Mouse (Mus musculus) limb, embryonic 12.5 days (tissue): ENCODE results near the gene 2900026A02Rik. TPM values are rescaled to one million over a fixed set of nuclear protein-coding genes. Genes with fewer than 3 reads are reported as not detected.
"Not testable (repeated sequence)": the region's sequence is repeated elsewhere in the genome, so short reads cannot be mapped to it uniquely, and the experiment has no call there.

Experiments
- ATAC-seq: fragments of 200-750 bp; cut with Nextera tagmentation; 2 replicates; pipeline ENCODE4 v1.8.0; 2017; ENCODE audit warnings: low read depth, moderate TSS enrichment; ENCODE audit not compliant: insufficient number of reproducible peaks, insufficient read depth, low FRiP score, low TSS enrichment
- H3K27ac ChIP-seq: fragments of 300-500 bp; sonication (generic); 2 replicates; pipeline ENCODE4 v1.5.1; 2016; ENCODE audit warnings: mild to moderate bottlenecking, moderate library complexity
- H3K27me3 ChIP-seq: fragments of 300-500 bp; sonication (generic); 2 replicates; pipeline ENCODE4 v1.6.1; 2016; ENCODE audit warnings: mild to moderate bottlenecking, moderate library complexity
- H3K36me3 ChIP-seq: fragments of 300-500 bp; sonication (generic); 2 replicates; pipeline ENCODE4 v1.6.1; 2016; ENCODE audit warnings: mild to moderate bottlenecking, moderate library complexity
- H3K4me1 ChIP-seq: fragments of 300-500 bp; sonication (generic); replicated peaks from 2 replicates; pipeline ENCODE4 v1.6.1; 2016
- H3K4me2 ChIP-seq: fragments of 300-500 bp; sonication (generic); 2 replicates; pipeline ENCODE4 v1.6.1; 2016; ENCODE audit warnings: mild to moderate bottlenecking, moderate library complexity
- H3K4me3 ChIP-seq: fragments of 300-500 bp; sonication (generic); replicated peaks from 2 replicates; pipeline ENCODE4 v1.5.1; 2016; ENCODE audit warnings: mild to moderate bottlenecking
- H3K9ac ChIP-seq: fragments of 300-500 bp; sonication (generic); replicated peaks from 2 replicates; pipeline ENCODE4 v1.6.1; 2016; ENCODE audit warnings: mild to moderate bottlenecking, moderate library complexity
- H3K9me3 ChIP-seq: fragments of 300-500 bp; sonication (generic); 2 replicates; pipeline ENCODE4 v1.6.1; 2016; ENCODE audit warnings: mild to moderate bottlenecking, moderate library complexity
- WGBS: fragments of 180-500 bp; shearing (Covaris S2); methylation state at CpG from one replicate; pipeline ENCODE4 v1.1.7; 2016; 5-methylcytosine and 5-hydroxymethylcytosine counted together
- polyA plus RNA-seq: library from polyadenylated mRNA; unstranded; fragments of >200 nt; fragmentation: Nextera tagmentation; extraction: Ambion mirVana; gene quantifications from 2 replicates; pipeline ENCODE4 v1.2.1, GENCODE M21; 2016

The 2900026A02Rik gene
- polyA plus RNA-seq, 1 experiment from 2014 or later: 3.2 TPM

DNA sequence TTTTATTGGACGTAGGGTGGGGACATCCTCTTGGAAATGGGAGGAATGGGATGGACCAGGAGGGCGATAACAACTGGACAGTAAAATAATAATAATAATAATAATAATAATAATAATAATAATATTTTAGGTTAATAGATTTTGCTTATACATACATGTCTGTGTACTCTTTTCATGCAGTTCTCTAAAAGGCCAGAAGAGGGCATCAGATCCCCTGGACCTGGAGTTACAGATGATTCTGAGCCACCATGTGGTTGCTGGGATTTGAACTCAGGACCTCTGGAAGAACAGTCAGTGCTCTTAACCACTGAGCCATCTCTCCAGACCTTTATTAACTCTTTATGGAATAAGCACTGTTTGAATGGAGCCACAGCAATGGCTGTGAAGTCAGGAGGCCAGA is 111.4 kb downstream of the 2900026A02Rik start:
- H3K4me2 ChIP-seq, H3K4me3 ChIP-seq, ATAC-seq, H3K9ac ChIP-seq, H3K27ac ChIP-seq, H3K36me3 ChIP-seq, H3K27me3 ChIP-seq, H3K9me3 ChIP-seq: not testable (repeated sequence)
- peaks cover 50% of the 10 kb centered on the region for H3K4me1 ChIP-seq
- 90% methylated on average over 2 of the region's 2 CpGs for WGBS

DNA sequence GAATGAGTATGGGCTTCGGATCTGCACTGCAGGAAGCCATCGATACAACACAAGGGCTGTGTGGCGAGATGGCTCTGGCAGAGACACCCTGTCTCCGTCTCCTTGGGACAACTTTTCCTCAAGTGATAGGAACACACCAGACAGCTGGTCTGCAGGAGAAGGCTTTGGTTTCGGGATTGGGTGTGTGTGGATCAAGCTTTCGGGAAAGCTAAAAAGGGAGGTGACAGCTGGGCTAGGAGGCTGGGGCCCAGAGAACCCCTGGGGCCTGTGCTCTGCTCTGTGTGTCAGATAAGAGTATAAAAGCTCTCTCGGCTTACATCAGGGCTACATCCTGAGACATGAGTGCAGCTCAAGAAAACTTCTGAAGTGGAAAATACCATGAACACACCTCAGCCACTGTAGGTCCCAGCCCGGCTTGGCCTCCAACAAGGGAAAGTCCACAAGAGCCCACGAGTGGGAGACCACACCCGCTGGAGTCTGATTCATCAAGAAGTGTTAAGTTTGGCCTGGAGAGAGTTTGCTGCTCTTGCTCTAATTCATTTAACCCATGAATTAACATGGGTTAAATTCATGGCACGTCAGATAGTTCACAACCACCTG is 112.8 kb downstream of the 2900026A02Rik start:
- 78% methylated on average over 11 of the region's 11 CpGs for WGBS
- H3K4me2 ChIP-seq: no peak overlapping the region

DNA sequence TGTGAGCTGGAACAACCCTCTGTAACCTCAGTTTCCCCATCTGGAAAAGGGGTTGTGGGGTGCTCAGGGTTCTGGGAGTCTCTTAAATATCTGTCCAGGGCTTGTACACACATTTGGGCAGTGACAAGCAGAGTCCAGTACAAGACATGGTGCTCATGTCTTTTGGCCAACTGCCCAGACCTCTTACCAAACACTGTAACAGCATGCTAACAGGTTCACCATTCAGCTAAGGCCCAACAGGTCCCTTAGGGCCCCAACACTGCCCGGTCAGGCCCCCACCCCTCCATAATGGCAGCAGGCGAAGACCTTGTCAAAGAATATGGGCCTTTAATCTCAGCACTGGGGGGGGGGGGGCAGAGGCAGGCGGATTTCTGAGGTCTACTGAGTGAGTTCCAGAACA is 113.3 kb downstream of the 2900026A02Rik start:
- Histone ChIP-seq H3K4me1 (peaks cover 32% of the 10 kb centered on the region), H3K9ac (no peak overlapping the region), H3K4me3 (no peak overlapping the region), H3K27me3 (no peaks in the 10 kb centered on the region), H3K27ac (peak overlapping the region; percentile 41; the same call in 1 of the 2 replicates), H3K36me3 (no peaks in the 10 kb centered on the region), H3K9me3 (no peaks in the 10 kb centered on the region), H3K4me2 (no peak overlapping the region)
- no peak for ATAC-seq
- WGBS: 70% methylated on average over 3 of the region's 3 CpGs

More for the DNA sequence above, 112.8 kb downstream of the 2900026A02Rik start:
- H3K4me3 ChIP-seq: no peak overlapping the region
- H3K4me1 ChIP-seq: peaks cover 37% of the 10 kb centered on the region
- H3K9ac ChIP-seq: no peak overlapping the region
- ATAC-seq: no peak
- H3K9me3 ChIP-seq: no peaks in the 10 kb centered on the region
- no peaks in the 10 kb centered on the region for H3K36me3 ChIP-seq
- H3K27ac ChIP-seq: peak overlapping the region; percentile 41
- no peaks in the 10 kb centered on the region for H3K27me3 ChIP-seq

GRCm38 (mm10) chr5:113106594-113106993 is 114.4 kb downstream of the 2900026A02Rik start:
- Histone ChIP-seq H3K27me3 (no peaks in the 10 kb centered on the region), H3K9ac (no peak overlapping the region), H3K36me3 (no peaks in the 10 kb centered on the region), H3K4me1 (peaks cover 26% of the 10 kb centered on the region), H3K27ac (no peak overlapping the region), H3K4me3 (no peak overlapping the region), H3K9me3 (no peaks in the 10 kb centered on the region), H3K4me2 (no peak overlapping the region)
- WGBS: 56% methylated on average over 7 of the region's 7 CpGs
- no peak for ATAC-seq

- H3K9ac ChIP-seq: no peak overlapping the region
- WGBS: 84% methylated on average over 4 of the region's 4 CpGs
- peaks cover 16% of the 10 kb centered on the region; the same call in 1 of the 2 replicates for H3K4me1 ChIP-seq
- no peak overlapping the region for H3K4me3 ChIP-seq
- H3K27me3 ChIP-seq: no peaks in the 10 kb centered on the region
- H3K4me2 ChIP-seq: no peak overlapping the region
- H3K9me3 ChIP-seq: no peaks in the 10 kb centered on the region
- no peak for ATAC-seq
- no peak overlapping the region for H3K27ac ChIP-seq
- H3K36me3 ChIP-seq: no peaks in the 10 kb centered on the region
These were observed 115.6 kb downstream of the 2900026A02Rik start for GRCm38 (mm10) chr5:113105481-113105880.

GRCm38 (mm10) chr5:113105035-113105434 is 116.0 kb downstream of the 2900026A02Rik start:
- WGBS: 81% methylated on average over 9 of the region's 9 CpGs

GRCm38 (mm10) chr5:113102455-113102854 is 118.6 kb downstream of the 2900026A02Rik start:
- H3K27me3 ChIP-seq: no peaks in the 10 kb centered on the region
- no peaks in the 10 kb centered on the region for H3K9me3 ChIP-seq
- H3K9ac ChIP-seq: no peak overlapping the region
- 89% methylated on average over 7 of the region's 7 CpGs for WGBS
- H3K4me3 ChIP-seq: no peak overlapping the region
- H3K4me2 ChIP-seq: no peak overlapping the region
- H3K36me3 ChIP-seq: no peaks in the 10 kb centered on the region
- peaks cover 8% of the 10 kb centered on the region; the same call in 1 of the 2 replicates for H3K4me1 ChIP-seq
- H3K27ac ChIP-seq: no peak overlapping the region
- ATAC-seq: no peak

More at GRCm38 (mm10) chr5:113105035-113105434, 116.0 kb downstream of the 2900026A02Rik start:
- no peak overlapping the region for H3K9ac ChIP-seq
- no peak overlapping the region for H3K4me3 ChIP-seq
- no peak overlapping the region for H3K27ac ChIP-seq
- H3K27me3 ChIP-seq: no peaks in the 10 kb centered on the region
- no peak overlapping the region for H3K4me2 ChIP-seq
- H3K36me3 ChIP-seq: no peaks in the 10 kb centered on the region
- H3K9me3 ChIP-seq: no peaks in the 10 kb centered on the region
- peaks cover 16% of the 10 kb centered on the region; the same call in 1 of the 2 replicates for H3K4me1 ChIP-seq
- ATAC-seq: no peak

- no peaks in the 10 kb centered on the region for H3K36me3 ChIP-seq
- WGBS: 81% methylated on average over 10 of the region's 10 CpGs
- no peak overlapping the region for H3K4me2 ChIP-seq
- ATAC-seq: no peak
- H3K9ac ChIP-seq: no peak overlapping the region
- H3K27ac ChIP-seq: no peak overlapping the region
- H3K4me1 ChIP-seq: no peaks in the 10 kb centered on the region
- no peaks in the 10 kb centered on the region for H3K27me3 ChIP-seq
- no peak overlapping the region for H3K4me3 ChIP-seq
- H3K9me3 ChIP-seq: no peaks in the 10 kb centered on the region
These were observed 119.6 kb downstream of the 2900026A02Rik start for GRCm38 (mm10) chr5:113101457-113101856.

GRCm38 (mm10) chr5:113100422-113100821 is 120.6 kb downstream of the 2900026A02Rik start:
- ATAC-seq: no peak
- no peaks in the 10 kb centered on the region for H3K9me3 ChIP-seq
- H3K27me3 ChIP-seq: no peaks in the 10 kb centered on the region
- H3K4me3 ChIP-seq: no peak overlapping the region
- H3K4me1 ChIP-seq: no peaks in the 10 kb centered on the region
- no peak overlapping the region for H3K9ac ChIP-seq
- no peak overlapping the region for H3K27ac ChIP-seq
- WGBS: 83% methylated on average over 11 of the region's 11 CpGs
- no peak overlapping the region for H3K4me2 ChIP-seq
- no peaks in the 10 kb centered on the region for H3K36me3 ChIP-seq

DNA sequence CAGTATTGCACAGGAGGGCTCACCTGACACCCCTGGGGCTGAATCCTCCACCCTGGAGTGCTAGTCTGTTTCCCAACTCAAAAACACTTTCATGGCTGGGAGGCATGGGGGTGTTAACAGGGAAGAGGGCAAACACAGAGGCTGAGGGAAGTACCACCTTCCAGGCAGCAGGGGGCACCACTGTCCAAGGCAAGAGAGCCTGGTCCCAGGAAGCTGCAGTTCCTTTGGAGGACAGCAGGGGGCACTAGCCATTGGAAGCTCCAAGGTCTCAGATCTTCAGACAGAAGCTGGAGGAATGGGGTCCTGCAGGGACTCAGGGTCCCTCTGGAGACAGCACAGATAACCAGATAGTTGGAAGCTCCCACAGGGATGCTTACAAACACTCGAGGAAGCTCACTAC is 121.5 kb downstream of the 2900026A02Rik start:
- Histone ChIP-seq H3K36me3 (no peaks in the 10 kb centered on the region), H3K4me3 (no peak overlapping the region), H3K27me3 (no peaks in the 10 kb centered on the region), H3K27ac (no peak overlapping the region), H3K4me2 (no peak overlapping the region), H3K9me3 (no peaks in the 10 kb centered on the region), H3K9ac (no peak overlapping the region), H3K4me1 (no peaks in the 10 kb centered on the region)
- WGBS: 18% methylated on average over 1 of the region's 1 CpGs
- peak; percentile 32; the same call in 1 of the 2 replicates for ATAC-seq

GRCm38 (mm10) chr5:113097551-113097950 is 123.5 kb downstream of the 2900026A02Rik start:
- H3K4me1 ChIP-seq: peaks cover 1% of the 10 kb centered on the region; the same call in 1 of the 2 replicates
- WGBS: 88% methylated on average over 17 of the region's 17 CpGs
- ATAC-seq: no peak

GRCm38 (mm10) chr5:113095456-113095855 is 125.6 kb downstream of the 2900026A02Rik start:
- 88% methylated on average over 18 of the region's 18 CpGs for WGBS
- no peak for ATAC-seq
- H3K4me2 ChIP-seq: no peak overlapping the region

More at GRCm38 (mm10) chr5:113097551-113097950, 123.5 kb downstream of the 2900026A02Rik start:
- Histone ChIP-seq H3K27me3 (no peaks in the 10 kb centered on the region), H3K9ac (no peak overlapping the region), H3K9me3 (no peaks in the 10 kb centered on the region), H3K36me3 (no peaks in the 10 kb centered on the region), H3K4me3 (no peak overlapping the region), H3K27ac (no peak overlapping the region), H3K4me2 (no peak overlapping the region)

More at GRCm38 (mm10) chr5:113095456-113095855, 125.6 kb downstream of the 2900026A02Rik start:
- Histone ChIP-seq H3K4me3 (no peak overlapping the region), H3K9me3 (no peaks in the 10 kb centered on the region), H3K27ac (no peak overlapping the region), H3K4me1 (peaks cover 3% of the 10 kb centered on the region; the same call in 1 of the 2 replicates), H3K27me3 (no peaks in the 10 kb centered on the region), H3K36me3 (0 out of 2 replicates have a peak, but pooled peaks cover 4% of the 10 kb centered on the region), H3K9ac (no peak overlapping the region)
